Mouse (Mus musculus) liver, embryonic 14.5 days (tissue): ENCODE measurements around the gene Cand1.

Experiments
- CTCF ChIP-seq: IDR thresholded peaks from 2 replicates; pipeline ENCODE4 v1.5.1; 2016; ENCODE audit warnings: antibody characterized with exemption, low read depth, control low read depth
- EP300 ChIP-seq: IDR thresholded peaks from 2 replicates; pipeline ENCODE4 v1.6.1; 2016; ENCODE audit warnings: antibody characterized with exemption, low read depth

GRCm38 (mm10) chr10:119223686-119224085, 16.2 kb downstream of the Cand1 start:
- TF ChIP-seq EP300 (no peak), CTCF (no peak)
